Mouse (Mus musculus): ENCODE measurements around the gene Adam26a.
"Not testable (repeated sequence)": the region's sequence is repeated elsewhere in the genome, so short reads cannot be mapped to it uniquely, and the experiment has no call there.

Adam26a gene

GRCm38 (mm10) chr8:43576607-43577006 is at the start of gene Adam26a:
Adam26a (minus strand) TSS chr8:43576707.
- in situ Hi-C loops (cut with MboI; ENCODE audit: low sequenced_read_pairs) = not testable (repeated sequence)

GRCm38 (mm10) chr8:43616046-43616445 is 39.5 kb upstream of the Adam26a start:
- in situ Hi-C loops (cut with MboI; ENCODE audit: low sequenced_read_pairs) = no loop called here

- in situ Hi-C loops (cut with MboI; ENCODE audit: low sequenced_read_pairs) = not testable (repeated sequence)
Measured at GRCm38 (mm10) chr8:43603657-43604056, 27.1 kb upstream of the Adam26a start.

- in situ Hi-C loops (cut with MboI; ENCODE audit: low sequenced_read_pairs) = not testable (repeated sequence)
Measured at GRCm38 (mm10) chr8:43603166-43603565, 26.7 kb upstream of the Adam26a start.

GRCm38 (mm10) chr8:43528006-43528405 is 48.5 kb downstream of the Adam26a start, which contains the start of gene Adam26b:
Adam26b (minus strand) TSS chr8:43528106.
- in situ Hi-C loops (cut with MboI; ENCODE audit: low sequenced_read_pairs) = not testable (repeated sequence)
